Mouse (Mus musculus) CH12.LX (cell line): ENCODE measurements around the gene Tollip.

Experiments used
- CHD1 ChIP-seq: IDR thresholded peaks from 2 replicates; pipeline ENCODE4 v1.6.1; 2012; ENCODE audit warnings: low read depth, low read length, improper control_type of control experiment, inconsistent platforms
- CTCF ChIP-seq, 2 experiments: IDR thresholded peaks in 1 of 2; conservative IDR thresholded peaks in 1 of 2; 2 replicates each; pipeline ENCODE4 v1.5.1; 2011 to 2012; ENCODE audit warnings: low read depth in 2 of 2, low read length in 2 of 2, improper control_type of control experiment in 1 of 2, inconsistent platforms in 1 of 2, mild to moderate bottlenecking in 1 of 2, moderate library complexity in 1 of 2
- MAZ ChIP-seq: IDR thresholded peaks from 2 replicates; pipeline ENCODE4 v1.6.1; 2012; ENCODE audit warnings: low read depth, mild to moderate bottlenecking, inconsistent platforms, low read length, improper control_type of control experiment, moderate library complexity
- POLR2A ChIP-seq: IDR thresholded peaks from 2 replicates; pipeline ENCODE4 v1.6.1; 2011; ENCODE audit warnings: low read depth, mild to moderate bottlenecking, improper control_type of control experiment, low read length
- SMC3 ChIP-seq: IDR thresholded peaks from 2 replicates; pipeline ENCODE4 v1.6.1; 2011; ENCODE audit warnings: low read depth, low read length, improper control_type of control experiment
- USF2 ChIP-seq: conservative IDR thresholded peaks from 2 replicates; pipeline ENCODE4 v1.6.1; 2011; ENCODE audit warnings: low read depth, low read length, improper control_type of control experiment
- ZC3H11A ChIP-seq: IDR thresholded peaks from 2 replicates; pipeline ENCODE4 v1.6.1; 2012; ENCODE audit warnings: low read depth, mild to moderate bottlenecking, inconsistent platforms, low read length, improper control_type of control experiment

GRCm38 (mm10) chr7:141959133-141959532, 40.8 kb upstream of the Tollip start:
- TF ChIP-seq POLR2A: no peak
- no peak for TF ChIP-seq USF2
- TF ChIP-seq SMC3: no peak
- no peak for TF ChIP-seq CHD1
- TF ChIP-seq MAZ: no peak
- no peak for TF ChIP-seq CTCF (conservative IDR thresholded peaks at IDR 0.05 in 1 of 2, IDR thresholded peaks at IDR 0.05 in 1 of 2; ENCODE audit: low read depth in 2 of 2, low read length in 2 of 2)
- TF ChIP-seq ZC3H11A: no peak
